Mouse (Mus musculus) heart, adult 18-20 months (tissue): ENCODE data around the gene Slc38a8. TPM values are rescaled to one million over a fixed set of nuclear protein-coding genes. Genes with fewer than 3 reads are reported as not detected.

Experiments
- DNase-seq, 2 experiments: peaks; one replicate each; pipeline ENCODE4 v3.0.0; 2021 to 2022; ENCODE audit warnings: mixed read lengths in 1 of 2
- total RNA-seq, 2 experiments: library from RNA; stranded (reverse); gene quantifications; 2 replicates each; pipeline ENCODE4 v1.2.3; 2021

The Slc38a8 gene
- total RNA-seq, 2 experiments from 2014 or later, result not detected

DNA sequence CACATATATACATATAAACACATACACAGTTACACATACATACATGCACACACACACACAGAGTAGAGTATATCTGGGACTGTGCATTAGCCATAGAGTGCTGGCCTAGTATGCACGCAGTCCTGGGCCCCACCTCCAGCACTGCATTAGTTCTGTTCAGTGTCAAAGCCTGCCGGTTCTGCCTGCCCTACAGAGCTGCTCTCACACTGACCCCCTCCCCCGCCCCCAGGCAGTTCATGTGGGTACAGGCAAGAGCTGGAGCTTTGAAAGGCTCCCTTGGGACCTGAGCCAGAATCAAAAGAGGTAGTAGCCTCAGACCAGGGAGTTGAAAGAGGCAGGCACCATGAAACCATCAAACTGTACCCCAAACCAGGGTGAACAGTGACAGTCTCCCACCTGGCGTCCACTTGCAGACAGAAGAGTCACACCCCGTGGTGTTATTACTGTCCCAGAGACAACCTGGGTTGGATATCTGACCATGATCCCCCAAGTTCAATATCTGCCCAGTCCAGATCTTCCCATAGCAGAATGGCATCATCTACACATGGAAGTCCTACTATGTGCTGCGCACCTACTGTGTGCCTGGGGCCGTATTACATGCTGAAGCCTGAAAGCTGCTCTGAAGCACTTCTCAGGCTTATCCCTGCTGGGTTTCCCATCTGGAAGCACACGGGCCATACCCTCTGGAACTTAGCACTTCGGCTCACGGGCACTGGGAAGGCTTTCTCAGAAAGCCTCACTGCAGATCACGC lies 17.2 kb downstream of the Slc38a8 start:
- DNase-seq, result no peak

DNA sequence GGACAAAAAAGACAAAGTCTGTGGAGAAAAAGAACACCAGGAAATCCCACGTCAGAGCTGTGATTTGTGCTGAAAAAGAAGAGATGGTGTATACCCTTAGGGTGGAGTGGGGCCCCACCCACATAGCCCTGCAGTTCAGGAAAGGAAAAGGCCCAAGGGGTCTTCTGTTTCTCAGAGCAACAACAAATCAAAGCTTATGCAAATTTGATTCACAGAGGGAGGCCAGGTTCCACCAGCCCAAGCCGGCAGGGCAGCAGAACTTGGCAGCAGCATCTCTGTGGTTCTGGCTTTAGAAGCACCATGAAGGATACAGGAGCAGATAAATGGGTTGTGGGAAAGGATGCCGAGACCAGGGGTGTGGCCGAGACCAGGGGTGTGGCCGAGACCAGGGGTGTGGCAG lies 22.8 kb downstream of the Slc38a8 start:
- no peak for DNase-seq

GRCm38 (mm10) chr8:119468091-119468490 lies 33.4 kb downstream of the Slc38a8 start:
- DNase-seq, result no peak

DNA sequence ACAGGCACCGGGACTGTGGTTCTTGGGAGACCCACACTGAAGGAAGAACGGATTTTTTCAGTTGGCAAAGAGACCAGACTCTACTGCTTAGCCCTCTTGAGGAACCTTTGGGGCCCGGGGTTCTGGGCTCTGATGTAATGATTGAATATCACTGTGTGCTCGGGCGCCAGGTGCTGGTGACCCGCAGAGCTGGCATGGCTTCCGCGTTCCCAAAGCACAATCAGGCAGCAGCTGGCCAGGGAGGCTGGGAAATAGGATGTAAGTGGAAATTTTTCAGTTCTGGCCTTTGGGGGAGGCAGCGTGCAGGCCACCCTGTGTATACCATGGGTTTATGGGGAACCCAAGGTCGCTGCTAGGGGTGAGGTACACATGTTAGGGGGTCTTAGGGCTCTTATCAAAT lies 34.7 kb downstream of the Slc38a8 start:
- no peak for DNase-seq

DNA sequence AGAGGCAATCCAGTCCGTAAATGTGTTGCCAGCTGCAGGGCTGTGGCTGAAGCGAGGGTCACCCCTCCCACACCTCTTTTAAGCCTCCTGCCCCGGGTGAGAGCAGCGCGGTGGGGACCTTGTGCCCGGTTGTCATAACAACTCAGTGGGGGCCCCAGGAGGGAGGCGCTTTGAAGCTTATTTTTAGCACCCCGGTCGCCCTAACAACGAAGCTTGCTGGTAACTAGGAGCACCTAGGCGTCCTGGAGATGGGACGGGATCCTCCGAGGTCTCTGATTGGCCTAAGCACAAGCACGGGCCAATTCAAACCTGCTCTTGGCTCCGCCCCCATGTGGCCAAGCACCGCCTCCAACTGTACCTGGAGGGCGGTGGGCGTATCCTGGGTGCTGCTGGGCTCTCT lies 35.4 kb downstream of the Slc38a8 start:
- no peak for DNase-seq

DNA sequence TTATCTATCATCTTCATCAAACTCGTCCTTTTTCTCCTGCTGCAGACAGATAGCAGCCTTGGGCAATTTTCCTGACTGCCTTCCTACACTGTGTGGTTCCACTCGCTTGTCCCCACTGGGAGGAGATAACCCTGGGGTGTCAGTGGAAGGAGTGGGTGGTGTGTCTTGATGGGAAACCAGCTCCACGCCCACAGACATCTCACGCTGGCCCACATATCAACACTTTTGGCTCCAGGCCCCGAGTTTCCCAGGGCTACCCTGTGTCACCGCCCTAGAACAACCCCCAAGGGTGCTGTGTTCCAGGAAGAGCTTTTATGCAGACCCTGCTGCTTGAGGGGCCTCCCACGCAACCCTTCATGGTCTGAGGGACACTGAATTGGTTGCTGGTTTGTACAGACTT lies 37.8 kb downstream of the Slc38a8 start:
- no peak for DNase-seq

DNA sequence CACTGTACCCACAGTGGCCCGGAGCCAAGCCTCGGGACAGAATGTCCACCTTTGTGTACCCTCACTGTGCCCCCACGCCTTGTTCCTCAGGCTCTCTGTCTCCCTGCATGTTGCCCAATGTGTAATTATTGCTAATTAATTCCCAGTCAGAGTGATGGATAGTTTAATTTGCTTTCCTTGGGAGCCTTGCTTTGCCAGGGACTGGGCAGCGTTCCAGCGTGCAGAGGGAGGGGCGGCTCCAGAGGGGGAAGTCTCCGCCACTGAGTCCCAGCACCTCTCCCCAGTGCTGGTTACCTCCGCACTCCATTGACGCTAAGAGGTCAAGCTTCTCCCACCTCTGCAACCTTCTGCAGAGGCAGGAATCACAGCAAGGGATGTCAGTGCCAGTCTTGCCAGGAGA lies 40.1 kb downstream of the Slc38a8 start:
- DNase-seq, result no peak

DNA sequence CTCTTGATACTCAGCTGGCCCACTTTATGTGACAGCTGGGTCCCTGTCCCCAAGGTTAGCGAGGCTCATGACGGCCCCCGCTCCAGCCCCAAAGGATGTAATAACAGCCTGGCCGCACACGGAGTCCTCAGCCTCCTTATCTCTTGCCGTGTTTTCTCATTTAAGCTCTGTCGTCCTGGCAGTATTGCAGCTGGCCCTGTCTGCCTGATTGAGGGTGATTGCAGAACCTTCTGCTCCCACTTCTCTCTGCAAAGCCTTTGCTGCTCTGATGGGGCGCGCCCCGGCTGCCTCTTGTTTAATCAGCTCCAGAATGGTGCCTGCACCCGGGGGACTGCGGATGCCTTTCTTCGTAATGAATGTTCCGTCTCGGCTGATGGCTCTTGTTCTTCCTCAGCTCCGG lies 41.8 kb downstream of the Slc38a8 start:
- DNase-seq, result peak; percentile 39 to 52

DNA sequence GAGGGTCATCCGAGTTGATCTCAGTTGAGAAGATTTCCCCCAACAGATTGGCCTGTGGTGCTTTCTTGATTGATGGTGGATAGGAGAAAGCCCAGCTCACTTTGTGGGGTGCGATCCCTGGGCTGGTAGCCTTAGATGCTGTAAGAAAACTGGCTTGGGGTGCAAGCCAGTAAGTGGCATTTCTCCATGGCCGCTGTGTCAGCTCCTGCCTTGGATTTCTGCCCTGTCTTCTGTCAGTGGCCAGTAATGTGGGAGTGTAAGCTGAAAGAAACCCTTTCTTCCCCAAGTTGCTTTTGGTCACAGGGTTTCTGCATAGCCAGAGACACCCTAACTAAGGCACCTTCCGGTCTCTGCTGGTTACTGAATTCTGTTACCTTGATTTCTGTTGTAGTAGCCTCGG lies 45.5 kb downstream of the Slc38a8 start:
- no peak for DNase-seq

- DNase-seq, result no peak
These were observed 48.6 kb downstream of the Slc38a8 start for GRCm38 (mm10) chr8:119452919-119453318.

GRCm38 (mm10) chr8:119451131-119451530 lies 50.4 kb downstream of the Slc38a8 start:
- DNase-seq, result no peak

- DNase-seq, result no peak
These were observed 51.9 kb downstream of the Slc38a8 start for GRCm38 (mm10) chr8:119449627-119450026.

- no peak for DNase-seq
These were observed 53.7 kb downstream of the Slc38a8 start for GRCm38 (mm10) chr8:119447781-119448170.

GRCm38 (mm10) chr8:119446990-119447780 lies 54.3 kb downstream of the Slc38a8 start:
- DNase-seq, result no peak

GRCm38 (mm10) chr8:119446211-119446989 lies 55.1 kb downstream of the Slc38a8 start, which contains the start of gene Necab2:
Gene Necab2 (plus strand): TSS chr8:119446719.
- peak; percentile 64 to 87 for DNase-seq

DNA sequence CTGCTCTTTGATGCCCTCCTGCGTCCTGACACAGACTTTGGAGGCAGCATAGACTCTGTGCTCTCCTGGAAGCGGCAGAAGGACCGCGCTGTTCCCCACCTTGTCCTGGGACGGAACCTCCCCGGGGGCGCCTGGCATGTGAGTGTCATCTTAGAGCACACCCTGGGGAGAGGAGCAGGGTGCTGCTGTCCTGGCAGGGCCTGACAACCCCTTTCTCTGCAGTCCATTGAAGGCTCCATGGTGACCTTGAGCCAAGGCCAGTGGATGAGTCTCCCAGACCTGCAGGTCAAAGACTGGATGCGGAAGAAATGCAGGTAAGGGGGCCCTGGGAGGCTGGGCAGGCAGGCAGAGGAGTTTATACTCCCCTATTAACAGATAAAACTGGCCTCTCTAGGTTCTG lies 58.5 kb downstream of the Slc38a8 start:
- DNase-seq, result no peak

GRCm38 (mm10) chr8:119442013-119442412 lies 59.5 kb downstream of the Slc38a8 start:
- DNase-seq, result no peak

DNA sequence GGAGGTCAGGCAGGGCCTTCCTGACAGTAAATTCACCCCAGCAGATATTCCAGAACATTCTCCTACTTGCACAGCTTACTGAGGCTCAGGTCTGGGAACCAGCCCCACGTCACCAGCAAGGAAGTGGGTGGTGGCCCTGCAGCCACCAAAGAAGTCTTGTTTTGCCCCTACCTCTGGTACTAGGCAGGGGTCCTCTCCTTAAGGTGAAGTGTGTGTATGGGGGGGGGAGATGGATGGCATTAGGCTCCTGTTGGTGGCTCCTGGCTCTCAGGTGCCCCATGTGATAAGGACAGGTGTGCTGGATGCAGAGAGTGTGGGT lies 60.6 kb downstream of the Slc38a8 start:
- DNase-seq, result no peak

- DNase-seq, result peak; percentile 90
These were observed 61.1 kb downstream of the Slc38a8 start for GRCm38 (mm10) chr8:119440250-119440951.

DNA sequence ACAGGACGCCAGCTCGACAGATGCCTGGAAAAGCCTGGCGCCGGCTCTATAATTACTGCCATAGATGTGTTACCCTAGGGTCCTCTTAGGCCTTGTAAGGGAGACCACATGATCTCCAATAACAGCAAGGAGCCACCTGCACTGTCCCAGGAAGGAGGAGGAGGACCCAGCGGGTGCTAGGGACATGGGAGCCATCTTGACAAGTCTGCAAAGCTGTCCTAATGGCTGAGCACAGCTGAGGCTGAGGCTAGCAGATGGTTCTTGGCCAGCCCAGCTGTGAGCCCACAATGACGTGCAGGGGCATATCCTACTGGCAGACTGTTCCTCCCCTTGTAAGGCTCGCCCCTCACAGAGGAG lies 61.6 kb downstream of the Slc38a8 start:
- no peak for DNase-seq

DNA sequence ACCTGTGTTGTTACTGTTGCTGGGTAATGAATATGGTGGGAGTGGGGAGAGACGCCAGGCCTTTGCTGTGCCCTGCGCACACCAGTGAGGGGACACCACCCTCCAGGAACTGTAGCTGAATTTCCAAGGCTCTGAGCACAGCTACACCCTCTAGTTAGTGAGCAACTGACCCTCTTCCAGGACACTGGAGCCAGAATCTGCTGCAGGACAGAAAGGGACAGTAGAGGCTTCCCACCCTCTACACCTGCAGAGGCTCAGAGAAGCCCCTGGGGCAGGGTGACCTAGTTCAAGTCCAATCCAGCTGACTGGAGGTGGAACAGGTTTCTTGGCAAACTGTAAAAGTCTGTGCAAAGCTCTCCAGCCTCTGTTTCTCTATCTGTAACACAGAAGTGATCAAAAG lies 62.1 kb downstream of the Slc38a8 start:
- no peak for DNase-seq

DNA sequence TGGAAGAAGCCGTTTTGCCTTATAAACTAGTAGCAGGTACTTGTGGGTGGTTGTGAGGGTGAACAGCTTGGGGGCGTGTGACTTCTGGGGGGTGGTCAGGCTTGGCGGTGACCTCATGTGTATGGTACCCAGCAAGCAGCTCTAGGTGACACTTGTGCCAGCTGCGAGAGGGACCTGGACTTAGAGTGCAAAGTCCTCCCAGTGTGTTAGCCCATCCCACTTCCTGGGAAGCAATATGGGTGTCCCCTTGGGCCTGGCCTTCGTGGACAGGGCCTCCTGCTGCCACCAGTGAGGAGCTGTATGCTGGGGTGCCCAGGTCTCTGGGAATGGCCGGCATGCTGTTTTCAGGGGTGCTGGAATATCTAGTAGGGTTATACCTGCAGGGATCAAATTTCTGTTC lies 62.6 kb downstream of the Slc38a8 start:
- no peak for DNase-seq
